Mouse (Mus musculus) v-Abl transformed pro-B cells (cell line): ENCODE results near the gene Gm10135.
"Not testable (repeated sequence)": the region's sequence is repeated elsewhere in the genome, so short reads cannot be mapped to it uniquely, and the experiment has no call there.

Experiments
- in situ Hi-C, 2 experiments: fragments of 400-800 bp; cut with MboI; formaldehyde crosslinking; loops; one replicate each; pipeline ENCODE4 v1.15.1; 2025; ENCODE audit not compliant: unreplicated experiment in 2 of 2

The Gm10135 gene

DNA sequence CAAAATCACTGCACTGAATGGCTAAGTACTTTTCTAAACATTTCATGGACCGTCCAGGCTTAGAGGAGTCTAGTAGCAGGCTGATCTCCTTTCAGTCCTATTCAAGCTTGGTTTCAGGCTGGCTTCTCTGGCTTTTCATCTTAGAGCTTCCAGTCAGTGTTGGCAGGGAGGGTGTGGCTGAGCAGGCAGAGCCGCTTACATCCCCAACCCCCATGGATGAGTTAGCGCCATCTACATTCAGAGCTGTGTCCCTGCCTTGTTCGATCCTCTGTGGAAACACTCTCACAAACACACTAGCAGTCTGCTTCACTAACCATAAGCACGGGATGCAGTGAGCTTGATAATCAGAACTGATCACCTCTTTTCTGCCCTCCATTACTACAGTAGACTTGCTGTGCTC is 1.6 kb downstream of the Gm10135 start:
- in situ Hi-C loops, result no loop called here

DNA sequence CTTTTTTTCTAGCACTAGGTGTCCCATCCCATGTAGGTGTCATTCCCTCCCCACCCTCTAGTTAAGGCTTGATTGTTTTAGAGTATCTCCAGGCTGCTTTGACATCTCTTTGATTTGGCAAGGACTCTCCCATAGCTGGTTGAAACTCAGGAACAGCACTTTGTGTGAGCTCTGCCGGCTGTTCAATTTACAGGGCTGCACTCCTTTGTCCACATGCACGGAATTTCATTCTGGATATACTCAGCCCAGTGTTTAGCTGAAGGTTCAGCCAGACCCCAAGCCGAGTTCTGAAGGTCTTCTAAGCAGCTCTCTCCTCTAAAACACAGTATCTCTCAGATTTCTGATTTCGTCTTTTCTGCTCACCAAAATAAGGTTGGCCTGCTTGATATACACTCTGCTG is 2.1 kb downstream of the Gm10135 start:
- in situ Hi-C loops, result no loop called here

DNA sequence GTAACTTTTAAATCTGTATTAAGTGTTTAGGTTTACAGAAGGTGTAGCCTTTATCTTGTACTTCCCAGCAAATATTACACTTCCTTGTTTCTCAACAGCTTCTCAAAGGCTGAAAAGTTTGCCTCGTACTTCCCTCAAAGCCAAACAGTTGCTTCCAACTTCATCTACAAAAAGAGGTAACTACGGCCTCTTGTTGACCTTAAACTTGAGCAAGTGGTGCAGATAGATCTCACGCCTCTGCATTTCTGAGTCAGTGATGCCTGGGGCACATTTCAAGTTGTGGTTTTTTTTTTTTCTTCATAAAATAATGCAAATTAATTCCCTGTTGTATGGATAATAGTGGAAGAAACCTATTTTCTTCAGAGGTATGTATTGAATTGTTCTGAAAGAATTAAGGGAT is 8.8 kb downstream of the Gm10135 start:
- in situ Hi-C loops, result no loop called here

DNA sequence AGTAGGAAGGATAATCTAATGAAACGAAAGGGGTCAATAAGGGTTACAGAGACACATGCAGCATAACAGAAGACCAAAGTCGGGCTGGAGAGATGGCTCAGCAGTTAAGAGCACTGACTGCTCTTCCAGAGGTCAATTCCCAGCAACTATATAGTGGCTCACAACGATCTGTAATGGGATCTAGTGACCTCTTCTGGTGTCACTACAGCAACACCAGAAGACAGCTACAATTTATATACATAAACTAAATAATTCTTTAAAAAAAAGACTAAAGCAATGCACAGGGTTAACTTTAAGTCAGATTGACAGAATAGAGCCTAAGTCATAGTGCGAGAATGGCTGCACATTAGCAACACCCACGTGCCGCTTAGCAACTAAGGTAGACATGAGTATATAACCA is 14.4 kb downstream of the Gm10135 start:
- in situ Hi-C loops, result no loop called here

DNA sequence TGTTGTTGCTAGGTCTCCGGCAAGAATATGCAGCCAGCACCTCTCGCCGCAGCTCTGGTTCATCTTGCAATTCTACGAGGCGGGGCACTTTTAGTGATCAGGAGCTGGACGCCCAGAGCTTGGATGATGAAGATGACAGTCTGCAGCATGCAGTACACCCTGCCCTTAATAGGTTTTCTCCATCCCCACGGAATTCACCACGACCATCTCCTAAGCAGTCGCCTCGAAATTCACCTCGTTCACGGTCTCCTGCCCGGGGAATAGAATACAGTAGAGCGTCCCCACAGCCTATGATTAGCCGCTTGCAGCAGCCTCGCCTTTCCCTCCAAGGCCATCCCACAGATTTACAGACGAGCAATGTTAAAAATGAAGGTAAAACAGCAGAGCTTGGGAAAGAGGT is 17.2 kb downstream of the Gm10135 start:
- in situ Hi-C loops, result no loop called here

DNA sequence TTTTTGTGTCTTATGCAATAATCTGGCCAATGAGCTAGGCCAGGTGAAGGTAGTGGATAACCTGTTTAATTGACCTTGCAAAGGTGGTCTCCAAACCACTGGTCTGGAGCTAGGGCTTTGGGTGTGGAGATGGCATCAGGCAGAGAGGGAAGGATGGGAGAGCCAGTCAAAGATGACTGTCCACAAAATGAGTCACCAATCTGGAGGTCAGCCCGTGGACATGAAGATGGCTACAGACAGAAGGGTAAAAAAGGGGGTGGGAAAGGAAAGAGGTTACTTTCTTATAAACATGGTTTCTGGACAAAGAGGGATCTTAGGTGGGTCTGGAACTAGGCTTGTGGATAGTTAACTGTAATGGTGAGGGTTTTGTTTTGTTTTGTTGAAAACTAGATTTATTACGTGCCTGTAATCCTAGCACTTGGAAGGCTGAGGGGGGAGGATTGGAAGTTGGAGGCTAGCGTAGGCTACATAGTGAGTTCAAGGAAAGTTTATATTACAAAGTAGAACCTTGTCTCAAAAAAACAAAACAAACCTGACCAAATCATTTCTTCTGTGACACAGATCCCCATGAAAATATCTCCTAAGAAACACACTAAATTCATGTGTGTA is 20.4 kb downstream of the Gm10135 start:
- in situ Hi-C loops, result no loop called here

DNA sequence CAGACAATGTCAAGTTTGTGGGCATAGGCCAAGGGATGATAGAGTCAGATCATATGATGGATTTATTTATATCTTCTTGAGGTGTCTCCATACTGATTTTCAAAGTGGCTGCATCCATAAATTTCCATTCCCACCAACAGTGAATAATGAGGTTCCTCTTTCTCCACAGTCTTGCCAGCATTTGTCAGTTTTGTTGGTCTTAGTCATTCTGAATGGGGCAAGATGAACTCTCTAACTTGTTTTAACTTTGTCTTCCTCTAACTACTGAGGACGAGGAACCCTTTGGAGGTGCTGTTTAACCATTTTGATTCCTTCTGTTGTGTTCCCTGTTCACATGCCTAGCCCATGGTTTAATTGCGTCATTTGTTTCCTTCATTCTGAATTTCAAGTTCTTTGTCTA is 24.2 kb downstream of the Gm10135 start:
- in situ Hi-C loops, result no loop called here

DNA sequence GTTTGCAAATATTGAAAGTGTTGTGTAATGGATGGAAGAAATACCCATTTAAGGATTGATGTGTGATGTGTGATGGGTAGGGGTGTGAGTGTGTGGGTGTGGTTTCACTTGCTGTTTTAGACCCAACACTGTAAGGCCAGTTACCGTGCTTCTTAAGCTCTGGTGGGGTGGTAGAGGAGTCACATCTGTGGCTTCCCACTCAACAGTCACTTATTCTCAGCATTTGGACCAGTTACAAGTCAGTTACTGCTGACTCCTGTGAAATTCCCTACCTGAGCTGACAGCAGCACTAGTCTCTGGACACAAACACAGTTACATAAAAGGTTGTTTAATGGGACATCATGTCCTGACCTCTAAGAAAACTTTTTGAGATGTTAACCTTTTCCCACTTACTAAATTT is 26.4 kb downstream of the Gm10135 start:
- in situ Hi-C loops, result no loop called here

DNA sequence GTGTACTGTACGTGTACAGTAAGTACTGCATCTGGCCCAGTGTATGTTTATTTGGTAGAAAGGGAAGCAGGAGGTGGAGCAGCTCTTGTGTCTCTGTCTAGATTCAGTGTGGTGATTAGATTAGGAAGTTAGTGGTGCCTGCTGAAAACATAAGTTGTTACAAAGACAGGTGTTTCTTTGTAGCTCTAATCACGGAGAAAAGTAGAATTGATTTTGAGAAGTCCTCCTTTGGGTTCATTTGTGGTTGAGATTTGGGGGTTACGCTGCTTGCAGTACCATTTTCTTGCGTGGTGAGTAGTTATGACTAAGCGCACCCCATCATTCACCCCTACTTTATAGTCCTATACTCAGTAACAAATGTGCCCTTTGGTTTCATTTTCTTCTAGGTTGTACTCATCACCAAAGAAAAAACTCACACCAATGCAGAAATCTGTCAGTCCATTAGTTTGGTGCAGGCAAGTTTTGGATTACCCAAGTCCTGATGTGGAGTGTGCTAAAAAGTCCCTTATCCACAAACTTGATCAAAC is 33.5 kb downstream of the Gm10135 start:
- in situ Hi-C loops, result no loop called here

DNA sequence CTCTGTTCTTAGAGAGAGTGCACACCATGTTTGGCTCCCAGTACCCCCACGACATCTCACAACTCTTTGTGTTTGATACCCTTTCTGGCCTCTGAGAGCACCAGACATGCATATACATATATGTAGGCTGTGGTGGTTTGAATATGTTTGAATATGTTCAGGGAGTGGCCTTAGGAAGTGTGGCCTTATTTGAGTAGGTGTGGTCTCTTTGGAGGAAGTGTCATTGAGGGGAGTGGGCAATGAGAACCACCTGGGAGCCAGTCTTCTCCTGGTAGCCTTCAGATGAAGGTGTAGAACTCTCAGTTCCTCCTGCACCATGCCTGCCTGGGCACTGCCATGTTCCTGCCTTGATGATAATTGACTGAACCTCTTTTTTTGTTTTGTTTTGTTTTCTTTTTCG is 35.2 kb downstream of the Gm10135 start:
- in situ Hi-C loops, result no loop called here

DNA sequence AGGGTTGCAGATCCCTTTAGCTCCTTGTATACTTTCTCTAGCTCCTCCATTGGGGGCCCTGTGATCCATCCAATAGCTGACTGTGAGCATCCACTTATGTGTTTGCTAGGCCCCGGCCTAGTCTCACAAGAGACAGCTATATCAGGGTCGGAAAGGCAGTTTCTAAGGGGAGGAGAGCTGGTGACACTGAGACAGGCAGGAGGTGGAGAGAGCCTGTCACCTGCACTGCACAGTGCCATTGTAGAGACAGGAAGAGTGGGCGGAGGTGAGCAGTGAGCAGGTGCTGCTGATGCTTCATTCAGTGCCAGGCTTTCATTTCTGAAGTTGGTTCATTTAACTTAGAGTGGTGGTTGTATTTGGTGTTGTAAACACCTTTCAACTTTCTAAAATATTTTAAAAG is 36.1 kb downstream of the Gm10135 start:
- in situ Hi-C loops, result not testable (repeated sequence)

DNA sequence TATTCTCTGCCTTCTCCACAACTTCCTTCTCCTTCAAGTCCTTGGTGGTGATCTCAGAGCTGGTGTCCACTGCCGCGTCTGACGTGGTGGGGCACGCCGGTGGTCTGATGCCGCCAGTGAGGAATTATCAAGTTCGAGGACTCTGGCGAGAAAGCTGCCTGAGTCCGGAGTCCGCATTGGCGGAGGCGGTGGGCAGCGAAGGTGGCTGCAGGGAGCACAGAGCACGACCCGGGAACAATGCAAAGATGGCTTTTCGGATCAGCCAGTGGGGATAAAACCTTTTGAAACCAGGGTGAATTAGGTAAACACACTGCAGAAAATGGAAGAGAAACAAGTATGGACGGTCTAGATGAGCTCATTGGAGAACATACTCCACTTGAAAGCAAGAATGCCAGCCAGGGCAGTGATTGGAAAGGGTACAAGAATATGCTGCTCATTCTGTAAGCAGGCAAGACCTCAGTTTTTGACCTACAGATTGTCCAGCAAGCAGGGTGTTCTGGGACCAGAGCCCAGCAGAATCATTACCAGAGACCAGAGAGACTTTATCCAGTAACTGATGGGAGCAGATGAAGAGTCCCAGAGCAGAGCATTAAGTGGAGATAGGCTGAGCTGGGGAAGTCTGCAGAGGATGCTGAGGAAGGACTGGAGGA is 41.4 kb downstream of the Gm10135 start:
- in situ Hi-C loops, result no loop called here

DNA sequence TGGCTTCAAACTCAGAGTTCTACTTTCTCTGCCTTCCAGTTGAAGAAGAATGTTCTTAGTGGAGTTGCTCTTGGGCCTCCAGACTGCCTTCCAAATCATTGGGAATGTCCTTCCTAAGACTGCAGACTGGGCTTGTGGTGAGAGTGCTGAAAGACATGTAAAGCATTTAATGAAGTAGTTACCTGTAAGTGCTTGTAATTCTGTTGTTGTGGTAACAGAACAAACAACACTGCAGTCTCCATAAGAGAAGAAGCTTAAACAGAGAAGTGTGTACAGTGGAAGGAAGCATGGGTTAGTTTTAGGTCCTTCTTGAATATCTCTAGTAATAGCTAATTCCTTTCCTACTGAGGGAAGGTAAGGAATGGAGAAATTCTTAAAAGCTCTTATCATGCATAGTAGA is 47.4 kb downstream of the Gm10135 start:
- in situ Hi-C loops, result no loop called here

DNA sequence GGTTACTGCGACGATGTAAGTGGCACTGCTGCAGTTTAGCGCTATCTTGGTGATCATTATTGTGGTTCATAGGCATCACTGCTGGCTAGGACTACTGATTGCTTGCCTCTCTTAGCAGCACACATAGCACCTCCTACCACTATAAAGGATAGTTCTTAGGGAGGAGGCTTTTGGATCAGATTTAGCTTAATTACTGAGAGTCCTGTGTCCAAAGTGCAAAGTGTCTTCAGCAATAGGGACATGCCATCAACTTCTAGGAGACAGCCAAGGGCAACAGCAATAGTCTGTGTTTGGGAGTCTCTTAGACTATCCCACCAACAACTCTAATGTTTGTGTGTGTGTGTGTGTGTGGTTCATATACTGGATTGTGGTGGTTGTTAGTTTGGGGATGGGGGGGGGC is 51.7 kb downstream of the Gm10135 start:
- in situ Hi-C loops, result no loop called here

DNA sequence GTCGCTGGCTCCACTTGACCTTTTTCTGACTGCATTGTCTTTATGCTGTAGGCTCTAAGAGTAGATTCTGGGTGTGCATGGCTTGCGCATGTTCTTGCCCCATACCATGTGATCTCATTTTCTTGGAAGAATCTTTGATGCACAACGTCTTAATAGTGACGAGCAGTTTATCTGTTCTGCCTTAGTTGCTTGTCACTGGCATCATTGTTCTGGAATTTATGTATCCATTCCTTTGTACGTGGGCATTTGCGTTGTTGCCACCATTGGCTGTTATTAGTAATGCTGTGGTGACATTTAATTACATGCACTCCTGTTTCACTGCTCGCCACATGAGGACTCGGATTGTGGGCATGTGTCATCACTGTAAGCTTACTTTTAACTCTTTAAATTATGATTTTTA is 53.3 kb downstream of the Gm10135 start:
- in situ Hi-C loops, result no loop called here

DNA sequence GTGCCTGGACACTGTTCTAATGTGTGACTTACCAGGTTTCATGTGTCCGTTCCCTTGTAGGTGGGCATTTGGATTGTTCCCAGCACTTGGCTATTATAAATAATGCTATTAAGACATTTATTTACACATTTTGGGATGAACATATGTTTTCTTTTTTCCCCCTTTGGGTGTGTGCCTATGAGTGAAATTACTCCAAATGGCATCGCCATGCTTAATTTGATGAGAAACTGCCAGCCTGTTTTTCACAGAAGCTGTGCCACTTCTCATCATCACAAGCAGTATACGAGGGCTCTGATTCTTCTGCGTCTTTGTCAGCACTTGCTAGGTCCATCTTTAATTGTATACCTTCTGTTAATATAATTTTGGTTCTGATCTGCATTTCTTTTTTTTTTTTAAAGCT is 54.1 kb downstream of the Gm10135 start:
- in situ Hi-C loops, result no loop called here

DNA sequence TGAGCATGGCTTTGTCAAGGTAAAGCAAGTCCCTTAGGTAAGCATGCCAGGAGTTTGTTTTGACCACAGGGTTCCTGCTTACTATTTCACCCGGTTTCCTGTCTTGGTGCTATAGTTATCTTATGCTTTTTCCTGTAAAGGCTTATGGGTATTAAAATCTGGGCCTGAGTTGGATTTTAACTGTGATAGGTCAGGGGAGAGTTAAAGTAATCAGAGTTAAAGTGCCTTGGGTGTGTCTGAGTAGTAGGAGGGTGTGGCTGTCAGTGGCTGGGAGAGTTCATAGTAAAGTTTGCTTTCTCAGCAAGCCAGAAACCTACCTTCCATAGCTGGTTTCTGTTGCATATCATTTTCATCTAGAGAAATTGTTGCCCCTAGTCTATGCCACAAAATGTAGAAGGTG is 57.7 kb downstream of the Gm10135 start:
- in situ Hi-C loops, result no loop called here

DNA sequence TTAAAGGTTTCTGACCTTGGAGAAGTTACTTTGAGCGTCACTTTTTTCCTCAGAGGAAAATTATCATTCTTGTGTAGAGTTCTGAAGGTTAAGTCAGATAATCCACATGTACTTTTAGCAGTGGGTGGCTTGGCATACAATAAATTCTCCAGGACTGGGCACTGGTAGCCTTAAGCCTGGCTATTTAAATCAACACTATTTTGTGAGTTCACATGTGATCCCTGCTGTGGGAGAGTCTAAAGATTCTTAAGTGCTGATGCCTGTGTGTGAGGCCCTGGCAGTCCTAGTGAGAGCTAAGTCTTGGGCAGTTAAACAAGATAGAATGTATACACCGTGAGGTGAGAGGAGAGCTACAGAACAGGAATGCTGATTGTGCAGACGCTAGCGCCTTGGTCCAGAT is 58.5 kb downstream of the Gm10135 start:
- in situ Hi-C loops, result no loop called here
